Mouse (Mus musculus): ENCODE data around the gene Stab1.

Stab1 gene

GRCm38 (mm10) chr14:31130236-31131220 lies 37.9 kb downstream of the Stab1 start, which contains the start of gene Nt5dc2:
Nt5dc2 (plus strand) TSS chr14:31131053.
- DNase-seq, result peak; percentile 62

- peak; percentile 58 for DNase-seq
Observed at GRCm38 (mm10) chr14:31129326-31130235, 38.9 kb downstream of the Stab1 start.

- DNase-seq, result peak; percentile 97
Observed at GRCm38 (mm10) chr14:31128826-31129219, 39.6 kb downstream of the Stab1 start, which contains the start of gene Smim4. Smim4 (minus strand) TSS chr14:31128956.

- peak; percentile 55 for DNase-seq
Observed at GRCm38 (mm10) chr14:31128101-31128825, 40.2 kb downstream of the Stab1 start.

- DNase-seq, result no peak
Observed at GRCm38 (mm10) chr14:31126826-31127225, 41.6 kb downstream of the Stab1 start.

- DNase-seq, result no peak
Observed at GRCm38 (mm10) chr14:31125106-31126075, 43.0 kb downstream of the Stab1 start.

GRCm38 (mm10) chr14:31115522-31115921 lies 52.9 kb downstream of the Stab1 start:
- no peak for DNase-seq

- DNase-seq, result no peak
Observed at GRCm38 (mm10) chr14:31114011-31114410, 54.4 kb downstream of the Stab1 start.

- no peak for DNase-seq
Observed at GRCm38 (mm10) chr14:31112187-31112586, 56.3 kb downstream of the Stab1 start.

- DNase-seq, result no peak
Observed at GRCm38 (mm10) chr14:31110613-31111012, 57.8 kb downstream of the Stab1 start.

- DNase-seq, result no peak
Observed at GRCm38 (mm10) chr14:31105156-31105555, 63.3 kb downstream of the Stab1 start.

- no peak for DNase-seq
Observed at GRCm38 (mm10) chr14:31089918-31090317, 78.5 kb downstream of the Stab1 start.
